Mouse (Mus musculus) urinary bladder, postnatal 4 days (tissue): ENCODE results near the gene Zdhhc7.
A peak's percentile ranks its signal among the peaks of the same experiment; 100 is the strongest.

Source experiments
- DNase-seq, 2 experiments: peaks; one replicate each; pipeline ENCODE4 v3.0.0; 2021 to 2022; ENCODE audit warnings: low spot score in 2 of 2

Zdhhc7 gene

DNA sequence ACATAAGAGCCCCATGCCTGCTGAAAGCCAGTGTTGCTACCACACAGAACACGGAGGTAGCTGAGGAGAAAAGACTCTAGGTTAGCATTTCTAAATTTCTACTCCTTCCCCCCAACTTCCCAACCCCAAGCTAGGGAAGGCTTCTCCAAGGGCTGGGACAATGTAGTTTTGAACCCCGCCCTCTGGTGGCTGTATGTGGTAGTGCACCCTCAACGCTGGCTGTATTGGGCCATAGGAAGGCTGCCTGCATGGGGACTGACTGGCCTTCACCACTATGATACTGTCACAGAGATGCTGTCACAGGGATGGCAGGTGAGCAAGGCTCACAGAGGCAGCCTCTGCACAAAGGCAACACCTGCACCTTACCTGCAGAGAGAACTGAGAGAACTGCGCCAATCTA lies 29.6 kb downstream of the Zdhhc7 start:
- peak; percentile 77 to 83 for DNase-seq

DNA sequence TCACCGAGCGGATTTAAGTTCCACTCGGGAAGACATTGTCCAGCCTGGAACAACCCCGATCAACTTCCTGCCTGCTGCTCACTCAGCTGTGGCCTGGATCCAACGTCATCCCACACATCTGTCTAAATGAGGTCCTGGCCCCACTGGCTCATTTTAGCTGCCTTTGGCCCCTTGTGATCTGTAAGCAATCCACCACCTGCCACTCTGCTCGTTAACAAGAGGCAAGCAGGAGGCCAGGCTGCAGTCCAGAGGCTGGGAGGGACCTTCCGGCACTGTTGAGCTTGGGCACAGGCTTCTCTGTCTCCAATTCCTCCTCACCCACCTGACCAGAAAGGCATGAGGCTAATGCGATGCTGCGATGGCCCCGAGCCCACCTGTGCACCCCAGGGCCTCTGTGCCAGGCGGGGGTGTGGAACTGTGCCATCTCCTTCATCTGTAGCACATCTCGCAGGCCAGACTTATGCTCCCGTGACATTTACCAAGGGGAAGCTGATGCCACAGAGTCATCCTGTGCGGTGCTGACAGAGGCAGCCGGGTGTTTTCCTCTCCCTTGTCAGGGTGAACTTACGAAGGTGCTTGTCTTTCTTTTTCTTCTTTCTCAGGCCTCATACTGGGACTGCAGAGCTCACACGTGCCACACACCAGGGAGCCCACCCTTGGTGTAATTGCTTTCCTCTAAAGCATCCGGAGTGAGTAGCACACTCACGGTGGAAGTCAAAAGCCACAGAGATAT lies 33.2 kb downstream of the Zdhhc7 start:
- no peak for DNase-seq

DNA sequence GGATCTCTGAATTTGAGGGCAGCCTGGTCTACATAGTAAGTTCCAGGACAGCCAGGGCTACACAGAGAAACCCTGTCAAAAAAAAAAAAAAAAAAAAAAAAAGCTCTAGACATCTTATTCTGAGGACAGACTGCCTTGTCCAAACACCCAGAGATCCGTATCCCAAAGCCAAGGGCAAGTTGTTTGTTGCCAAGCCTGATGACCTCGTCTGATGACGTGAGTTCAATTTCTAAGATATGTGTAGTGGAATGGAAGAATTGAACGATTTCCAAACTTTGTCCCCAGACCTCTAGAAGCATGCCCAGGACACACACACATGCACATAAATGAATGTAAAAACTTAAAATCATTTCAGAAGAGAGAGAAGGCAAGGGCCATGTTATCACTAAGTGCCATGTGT lies 35.1 kb downstream of the Zdhhc7 start:
- no peak for DNase-seq

DNA sequence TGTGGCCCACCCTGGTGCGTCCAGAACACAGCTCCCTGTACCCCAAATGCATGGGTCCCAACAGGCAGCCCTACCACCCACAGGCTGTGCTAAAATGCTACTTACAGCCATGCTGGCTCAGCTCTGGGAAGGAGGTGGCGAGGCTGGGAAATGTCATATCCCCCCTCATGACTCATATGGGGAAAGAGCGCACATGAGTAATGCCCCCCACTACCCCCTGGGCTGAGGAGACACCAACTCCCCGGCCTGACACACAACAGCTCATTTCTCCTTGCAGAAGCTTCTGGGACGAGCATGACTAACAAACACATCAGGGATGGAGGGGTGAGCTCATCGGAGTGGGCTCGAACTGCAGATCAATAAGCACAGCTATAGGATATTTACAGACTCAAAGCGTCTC lies 35.7 kb downstream of the Zdhhc7 start:
- DNase-seq = no peak

DNA sequence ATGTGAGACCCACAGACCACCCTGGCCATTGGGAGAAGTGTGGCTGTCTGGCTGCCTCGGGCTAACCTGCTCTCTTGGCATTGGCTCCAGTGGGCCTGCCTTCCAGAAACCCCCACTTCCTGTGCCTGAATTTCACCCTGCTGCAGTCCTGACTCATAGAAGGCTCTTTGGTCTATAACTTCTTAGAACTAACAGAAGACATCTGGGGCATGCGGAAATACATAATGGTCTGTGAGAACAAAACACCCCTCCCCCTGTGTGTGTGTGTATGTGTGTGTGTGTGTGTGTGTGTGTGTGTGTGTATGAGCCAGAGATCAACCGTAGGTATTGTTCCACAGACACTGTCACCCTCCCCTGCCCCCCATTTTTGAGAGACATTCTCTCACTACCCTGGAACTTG lies 38.0 kb downstream of the Zdhhc7 start:
- DNase-seq = no peak

DNA sequence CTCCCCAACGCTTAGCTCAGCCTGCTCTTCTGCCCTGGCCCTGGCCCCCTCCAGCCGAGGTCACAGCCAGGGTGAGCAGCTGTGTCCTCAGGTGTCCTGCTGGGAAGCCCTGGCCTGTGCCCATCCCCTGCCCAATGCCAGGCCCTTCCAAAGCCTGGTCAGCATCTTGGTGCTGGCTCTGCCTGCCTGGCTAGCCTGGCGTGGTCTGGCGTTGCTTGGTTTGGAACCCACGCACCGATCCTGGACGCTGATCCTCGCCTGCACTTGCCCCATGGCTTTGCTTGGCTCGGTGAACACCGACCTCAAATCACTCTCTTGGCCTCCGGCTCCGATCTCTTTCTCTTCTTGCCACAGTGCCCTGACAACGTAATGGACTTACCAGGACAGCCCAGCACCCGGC lies 38.5 kb downstream of the Zdhhc7 start:
- DNase-seq = no peak

DNA sequence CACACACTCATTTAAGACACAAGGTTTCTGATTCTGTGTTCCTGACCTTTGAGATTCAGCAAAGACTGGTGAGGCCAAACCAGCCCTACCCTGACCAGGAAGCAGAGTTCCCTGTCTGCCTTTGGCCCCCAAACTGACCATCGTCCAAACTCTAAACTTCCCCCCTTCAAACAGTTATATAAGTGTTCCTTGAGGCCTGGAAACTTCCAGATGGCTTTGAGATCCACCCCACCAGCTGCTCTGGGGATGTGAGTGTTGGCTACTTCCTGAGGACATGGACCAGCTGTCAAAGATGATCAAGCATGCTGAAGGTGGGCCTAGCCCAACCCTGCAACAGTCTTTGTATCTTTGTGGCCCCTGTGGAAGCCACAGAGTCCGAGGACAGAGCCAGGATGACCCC lies 44.2 kb downstream of the Zdhhc7 start:
- no peak for DNase-seq

DNA sequence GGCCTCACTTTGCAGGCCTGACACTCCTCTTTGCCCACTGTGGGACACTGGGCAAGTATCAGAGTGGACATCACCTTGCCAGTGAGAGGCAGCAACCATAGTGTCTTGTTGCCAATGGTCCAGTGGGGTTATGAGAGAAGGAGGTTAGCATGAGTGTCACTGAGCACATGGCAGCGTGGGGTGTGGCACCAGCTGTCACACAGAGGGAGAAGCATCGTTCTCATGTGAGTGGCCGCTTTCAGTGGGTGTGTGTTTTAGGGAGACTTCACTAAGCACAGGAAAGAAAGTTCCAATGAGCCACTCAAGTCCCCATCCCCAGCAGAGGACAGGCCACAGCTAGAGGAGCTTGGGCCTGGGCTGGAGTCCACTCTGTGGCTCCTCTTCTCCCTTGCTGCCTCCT lies 46.4 kb downstream of the Zdhhc7 start:
- no peak for DNase-seq

DNA sequence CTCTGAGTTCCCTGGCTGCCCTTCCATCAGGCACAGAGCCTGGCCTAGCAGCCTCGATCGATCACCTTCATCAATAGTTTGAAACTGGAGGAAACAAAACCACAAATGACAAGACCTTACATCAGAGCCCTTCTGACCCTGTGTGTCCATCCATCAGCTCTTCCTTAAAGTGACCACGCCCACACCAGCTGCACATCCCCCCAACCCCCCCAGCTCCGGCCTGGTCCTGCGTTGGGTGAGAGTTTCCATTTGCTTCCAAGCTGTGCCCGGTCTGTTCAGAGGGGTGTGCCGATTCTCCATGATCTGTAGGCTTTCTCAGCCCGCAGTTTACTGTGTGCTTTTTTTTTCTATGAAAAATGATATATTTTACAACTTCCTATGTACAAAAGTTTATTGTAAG lies 49.0 kb downstream of the Zdhhc7 start:
- no peak for DNase-seq

DNA sequence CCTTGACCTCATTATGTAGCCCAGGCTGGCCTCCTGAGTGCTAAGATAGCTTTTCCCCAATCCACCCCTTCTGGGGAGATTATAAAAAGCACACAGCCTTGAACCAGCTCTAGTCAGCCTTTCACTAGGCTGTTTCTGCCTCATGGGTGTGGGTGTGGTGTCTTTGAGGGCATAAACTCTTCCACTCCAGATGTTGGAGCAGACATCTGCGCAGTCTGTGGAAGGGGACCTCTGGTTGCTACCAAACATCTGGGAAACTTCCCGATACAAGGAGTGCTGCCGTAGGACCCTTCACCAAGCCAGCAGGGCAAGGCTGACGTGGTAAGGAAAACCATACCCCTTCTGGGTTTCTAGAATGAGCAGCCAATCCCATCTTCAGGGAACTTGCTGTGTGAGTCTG lies 49.4 kb downstream of the Zdhhc7 start:
- DNase-seq = no peak

DNA sequence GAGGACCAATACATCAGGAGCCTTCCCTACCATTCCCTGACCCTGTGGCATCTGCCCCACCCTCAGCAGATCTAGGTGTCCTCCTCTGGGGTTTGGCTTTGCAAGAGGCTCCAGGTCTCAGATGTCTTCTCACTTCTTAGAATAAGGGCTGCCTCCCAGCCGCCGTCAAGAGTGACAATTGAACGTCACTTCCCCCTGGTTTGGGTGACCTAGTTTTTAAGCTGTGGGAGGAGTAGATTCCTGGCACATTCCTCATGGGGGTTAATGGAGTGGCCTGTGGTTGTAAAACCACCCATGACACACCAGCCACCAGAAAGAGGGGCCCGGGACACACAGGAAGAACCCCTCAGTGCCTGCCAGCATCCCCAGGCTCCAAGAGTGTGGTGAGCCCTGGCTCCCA lies 50.3 kb downstream of the Zdhhc7 start:
- no peak for DNase-seq

DNA sequence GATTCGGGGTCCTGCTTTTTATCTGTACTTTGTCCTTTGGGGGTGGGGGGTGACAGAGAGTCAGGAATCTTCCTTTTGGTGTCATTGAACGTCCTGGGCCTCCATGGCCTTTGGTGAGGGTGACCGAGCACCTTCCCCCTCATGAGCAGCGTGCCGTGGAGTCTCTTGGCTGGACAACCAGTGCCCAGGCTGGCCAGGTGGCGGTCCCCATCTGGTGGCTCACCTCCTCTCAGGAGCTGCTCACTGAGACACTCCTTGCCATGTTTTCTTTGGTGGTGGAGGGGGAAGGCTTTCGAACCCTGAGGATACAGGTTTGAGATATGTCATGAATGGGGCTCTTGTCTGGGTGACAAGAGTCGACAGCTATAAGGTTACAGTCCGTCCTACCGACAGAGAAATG lies 50.9 kb downstream of the Zdhhc7 start:
- no peak for DNase-seq

DNA sequence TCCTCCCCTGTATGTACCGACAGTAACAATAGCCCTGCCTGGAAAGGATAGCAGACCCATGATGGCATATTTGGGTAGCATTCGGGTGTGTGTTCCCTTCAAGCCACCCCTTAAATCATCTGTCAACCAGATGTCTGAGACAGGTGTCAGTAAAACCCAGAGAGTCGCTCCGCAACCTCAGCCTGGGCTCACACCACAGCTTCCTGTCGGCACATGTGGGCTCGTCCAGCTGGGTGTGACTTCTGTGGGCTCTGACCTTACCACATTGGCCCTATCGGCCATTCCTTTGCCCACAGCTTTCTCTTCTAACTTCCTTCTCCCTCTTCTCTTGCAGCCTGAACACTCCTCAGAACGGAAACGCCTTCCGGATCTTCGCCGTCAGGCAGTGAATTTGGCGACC lies 51.3 kb downstream of the Zdhhc7 start:
- no peak for DNase-seq

DNA sequence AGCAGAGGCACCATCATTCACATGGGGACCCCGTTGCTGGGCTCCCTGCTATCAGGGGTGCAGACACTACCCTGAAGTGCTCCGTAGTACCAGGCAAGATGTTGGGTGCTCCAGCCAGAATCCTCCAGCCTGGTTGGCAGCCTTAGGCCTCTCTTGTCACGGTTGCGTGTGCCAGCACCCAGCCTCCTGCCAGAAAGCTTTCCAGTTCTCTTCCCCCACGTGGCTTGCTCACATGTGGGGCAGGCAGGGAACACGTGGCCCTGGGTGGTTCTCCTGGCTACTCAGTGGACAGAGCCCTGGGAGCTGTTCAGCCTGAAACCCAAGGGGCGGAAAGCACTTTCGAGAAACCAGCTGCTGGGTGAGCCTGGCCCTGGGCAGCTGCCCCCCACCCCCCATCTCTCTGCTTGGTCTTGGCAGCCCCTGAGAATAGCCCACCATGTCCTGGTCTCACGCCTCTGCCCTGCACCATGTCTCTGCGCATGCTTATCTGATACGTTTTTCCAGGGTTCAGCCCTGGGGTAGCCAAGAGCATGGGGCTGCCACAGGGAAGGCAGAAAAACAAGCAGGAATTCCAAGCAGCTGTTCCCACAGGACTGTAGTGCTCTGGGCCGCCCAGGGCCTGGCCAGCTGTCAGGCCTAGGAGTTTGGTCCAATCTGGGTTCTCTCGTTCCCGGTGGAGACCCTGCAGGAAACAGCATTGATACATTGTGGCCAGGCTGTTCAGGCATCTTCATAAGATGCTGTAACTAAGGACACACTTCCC lies 54.8 kb downstream of the Zdhhc7 start:
- DNase-seq = peak; percentile 71 to 81

DNA sequence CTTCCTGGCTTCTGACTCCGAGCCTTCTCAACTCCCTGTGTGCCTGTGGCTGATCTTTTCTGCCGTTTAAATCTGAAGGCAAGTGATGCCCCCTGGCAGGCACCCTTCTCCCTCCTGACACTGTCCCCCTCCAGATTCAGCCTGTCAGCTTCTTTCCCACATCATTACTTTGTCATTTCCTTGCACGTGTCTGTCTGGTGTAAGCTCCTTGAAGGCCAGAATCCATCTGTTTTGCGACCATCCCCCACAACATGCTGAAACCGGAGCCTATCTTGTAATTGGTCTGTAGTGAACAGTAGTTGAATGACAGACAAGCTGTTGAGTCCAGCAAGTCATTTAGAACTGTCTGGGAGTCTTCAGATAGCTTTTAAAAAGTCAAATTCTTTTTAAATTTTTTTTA lies 55.8 kb downstream of the Zdhhc7 start:
- DNase-seq = no peak

DNA sequence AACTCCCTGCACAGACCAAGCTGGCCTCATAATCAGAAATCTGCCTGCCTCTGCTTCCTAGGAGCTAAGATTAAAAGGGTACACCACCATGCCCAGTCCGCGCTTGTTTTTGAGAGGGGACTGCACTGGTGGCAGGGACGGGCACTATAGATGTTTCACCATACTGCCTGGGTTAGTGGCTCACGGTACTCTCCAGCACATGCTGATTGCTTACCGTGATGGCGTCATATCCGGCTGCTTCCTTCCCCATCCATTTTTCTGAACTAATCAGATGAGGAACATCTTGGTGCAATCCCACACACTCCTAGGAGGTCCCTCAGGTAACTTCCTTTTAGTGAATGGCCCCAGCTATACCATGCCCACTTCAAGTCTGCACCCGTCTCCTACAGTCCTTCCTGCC lies 56.4 kb downstream of the Zdhhc7 start:
- no peak for DNase-seq

DNA sequence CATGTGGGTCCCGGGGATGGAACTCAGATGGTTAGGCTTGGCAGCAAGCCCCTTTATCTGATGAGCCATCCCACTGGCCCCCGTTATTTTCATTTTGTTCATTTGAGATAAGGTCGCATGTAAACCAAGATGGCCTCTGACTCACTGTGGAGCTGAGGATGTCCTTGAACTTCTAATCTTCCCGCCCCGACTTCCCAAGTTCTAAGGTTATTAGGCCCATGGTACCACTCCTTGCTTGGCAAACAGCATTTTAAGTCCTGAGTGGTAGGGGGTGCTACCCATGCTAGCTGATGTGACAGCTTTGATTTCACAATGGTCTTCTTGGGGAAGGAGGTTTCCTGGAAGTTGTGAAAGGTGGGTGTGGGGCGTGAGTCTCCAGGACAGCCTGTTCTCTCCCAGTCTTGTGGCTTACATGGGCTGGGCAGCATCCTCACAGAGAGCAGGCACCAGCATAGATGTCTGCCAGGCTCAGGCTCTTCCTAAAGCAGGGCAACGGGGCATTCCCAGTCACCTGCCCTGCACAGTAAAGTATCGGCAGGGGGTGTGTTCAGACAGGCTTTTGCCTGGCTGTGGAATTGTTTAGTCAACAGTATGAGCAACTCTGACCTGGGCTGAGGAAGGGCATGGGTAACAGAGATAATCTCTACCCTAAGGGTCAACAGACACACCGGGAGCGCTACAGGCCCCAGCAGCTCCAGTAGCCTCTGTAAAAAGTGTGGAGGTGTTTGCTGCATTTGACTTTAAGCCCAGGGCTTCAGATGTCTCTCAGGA lies 58.6 kb downstream of the Zdhhc7 start:
- DNase-seq = no peak

DNA sequence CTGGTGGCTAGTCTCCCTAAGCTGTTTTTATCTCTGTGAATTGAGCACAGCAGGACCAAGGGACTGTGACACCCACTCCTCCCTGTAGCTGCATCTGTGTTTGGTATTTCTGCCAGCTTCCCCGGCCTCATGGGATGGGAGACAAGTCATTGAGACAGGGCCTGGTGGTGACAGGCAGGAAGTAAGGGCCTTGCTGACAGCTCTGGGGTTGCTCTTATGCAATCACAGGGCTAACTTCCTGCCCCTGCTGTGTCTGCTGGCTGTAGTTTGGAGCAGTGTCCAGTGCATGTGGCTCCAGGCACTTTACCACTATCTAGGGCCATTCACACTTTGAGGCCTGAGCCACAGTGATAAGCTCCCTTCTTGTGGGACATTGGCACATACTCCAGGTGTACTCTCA lies 60.4 kb downstream of the Zdhhc7 start:
- DNase-seq = no peak

DNA sequence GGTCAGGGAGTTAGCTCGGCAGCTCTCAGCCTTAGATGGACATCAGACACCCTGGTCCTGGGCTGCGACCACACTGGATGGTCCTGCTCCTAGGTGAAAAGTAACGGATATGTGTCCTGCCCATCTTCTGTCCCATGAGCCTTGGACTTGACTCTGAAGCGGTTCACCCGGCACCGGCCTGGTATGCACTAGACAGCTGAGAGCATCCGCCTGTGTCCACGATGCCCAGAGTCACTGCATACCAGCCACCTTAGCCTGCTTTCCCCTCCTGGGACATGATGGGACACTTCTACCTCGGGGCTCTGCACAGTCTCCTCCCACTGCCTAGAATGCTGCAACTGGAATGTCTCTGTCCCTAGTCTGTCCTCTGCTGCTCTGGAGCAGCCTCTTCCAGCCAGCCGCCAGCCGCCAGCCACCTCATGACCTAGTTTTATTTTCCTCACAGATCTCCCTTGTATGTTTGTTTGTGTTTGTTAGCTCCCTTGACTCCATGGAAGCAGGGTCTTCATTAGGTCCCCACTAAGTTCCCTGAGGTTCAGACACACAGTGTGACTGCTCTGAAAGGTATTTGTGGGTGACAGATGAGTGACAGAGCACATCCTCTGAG lies 61.9 kb downstream of the Zdhhc7 start:
- DNase-seq = no peak

DNA sequence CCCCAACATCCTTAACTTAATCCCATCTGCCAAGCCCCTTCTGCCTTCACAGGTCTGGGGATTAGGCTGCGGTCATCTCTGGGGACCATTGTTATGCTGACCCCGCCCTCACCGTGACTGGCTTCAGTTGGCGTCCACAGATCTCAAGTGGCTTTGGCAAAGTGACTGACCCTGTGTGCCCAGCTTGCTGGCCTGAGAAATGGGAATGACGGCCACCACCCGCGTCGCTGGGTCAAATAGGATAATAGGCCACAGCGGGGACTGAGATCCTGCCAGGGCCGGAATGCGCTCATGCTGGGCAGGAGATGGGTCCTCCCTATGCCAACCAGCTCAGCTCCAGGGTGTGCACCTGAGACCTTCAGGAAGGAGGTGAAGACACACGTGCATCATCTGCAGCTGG lies 62.5 kb downstream of the Zdhhc7 start:
- DNase-seq = no peak

DNA sequence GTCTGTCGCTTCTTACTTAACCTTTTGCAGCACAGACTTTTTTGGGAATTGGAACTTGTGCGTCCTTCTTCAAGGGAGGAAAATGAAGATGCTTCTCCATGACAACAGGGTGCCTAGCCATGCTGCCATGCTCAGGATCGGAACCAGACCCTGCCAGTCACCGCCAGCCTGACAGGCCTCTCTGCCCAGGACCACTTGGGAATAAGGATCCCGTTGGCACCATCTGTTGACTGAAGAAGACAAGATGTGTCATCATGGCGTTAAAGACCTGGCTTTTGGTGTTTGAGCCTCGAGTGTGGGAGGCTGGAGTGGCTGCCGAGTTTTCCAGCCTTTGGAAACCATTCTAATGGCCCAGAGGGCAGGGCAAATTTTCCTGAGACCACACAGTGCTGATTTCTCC lies 63.7 kb downstream of the Zdhhc7 start:
- no peak for DNase-seq

DNA sequence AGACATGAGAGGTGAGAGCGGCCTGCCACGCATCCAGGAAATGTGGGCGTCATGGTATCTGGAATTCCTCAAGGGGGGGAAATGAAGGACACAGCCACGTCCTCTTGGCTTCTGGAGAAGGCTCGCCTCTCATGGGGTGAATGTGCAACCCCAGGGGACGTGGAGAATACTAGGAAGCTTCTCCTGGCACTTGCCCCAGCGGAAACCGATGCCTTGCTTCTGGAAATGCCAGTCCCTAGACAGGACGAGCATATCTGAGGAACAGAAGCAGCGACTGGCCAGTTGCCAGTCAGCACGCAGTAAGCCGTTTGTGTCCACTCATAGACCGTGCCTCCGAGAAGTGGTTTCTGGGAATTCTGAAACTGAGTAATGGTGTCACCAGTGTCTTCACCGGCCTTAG lies 64.1 kb downstream of the Zdhhc7 start:
- DNase-seq = no peak
